Mouse (Mus musculus): ENCODE results near the gene Kndc1. TPM values are rescaled to one million over a fixed set of nuclear protein-coding genes. Genes with fewer than 3 reads are reported as not detected.

The Kndc1 gene
- total and polyA plus RNA-seq, 3 experiments: 0.47 TPM; not detected in 2

- 58% methylated on average over 5 of the region's 5 CpGs for WGBS
- H3K36me3 ChIP-seq (ENCODE audit: control insufficient read depth, insufficient read depth, low read length): no peaks in the 10 kb centered on the region
- H3K4me1 ChIP-seq (ENCODE audit: control insufficient read depth, insufficient read depth, low read length): no peaks in the 10 kb centered on the region
- TF ChIP-seq EP300 (IDR thresholded peaks at IDR 0.05; ENCODE audit: insufficient read depth, low read depth, low read length) (no peak), CTCF (IDR thresholded peaks at IDR 0.05) (no peak), POLR2A (IDR thresholded peaks at IDR 0.05; ENCODE audit: insufficient read depth, low read depth, low read length) (no peak)
- no peak overlapping the region for H3K27ac ChIP-seq
- no peak overlapping the region for H3K4me3 ChIP-seq
- no peak overlapping the region for H3K9ac ChIP-seq (ENCODE audit: low read depth, low read length)
- H3K27me3 ChIP-seq (ENCODE audit: control insufficient read depth, insufficient read depth, low read length): peaks cover 6% of the 10 kb centered on the region; the same call in 1 of the 2 replicates
- intact Hi-C loops (cut with DNase I): no loop called here
- H3K79me2 ChIP-seq (replicated peaks; ENCODE audit: control insufficient read depth, insufficient read depth, low read length): no peaks in the 10 kb centered on the region
- DNase-seq: no peak
Observed at GRCm38 (mm10) chr7:139937810-139938209, 43.3 kb downstream of the Kndc1 start.

GRCm38 (mm10) chr7:139940476-139941209 is 46.1 kb downstream of the Kndc1 start:
- H3K4me1 ChIP-seq (ENCODE audit: control insufficient read depth, insufficient read depth, low read length): no peaks in the 10 kb centered on the region
- no peaks in the 10 kb centered on the region for H3K79me2 ChIP-seq (replicated peaks; ENCODE audit: control insufficient read depth, insufficient read depth, low read length)
- peaks cover 22% of the 10 kb centered on the region for H3K27me3 ChIP-seq (ENCODE audit: control insufficient read depth, insufficient read depth, low read length)
- no peak overlapping the region for H3K9ac ChIP-seq (ENCODE audit: low read depth, low read length)
- no peak for DNase-seq
- no peak for TF ChIP-seq EP300 (IDR thresholded peaks at IDR 0.05; ENCODE audit: insufficient read depth, low read depth, low read length)
- H3K27ac ChIP-seq: no peak overlapping the region
- H3K36me3 ChIP-seq (ENCODE audit: control insufficient read depth, insufficient read depth, low read length): no peaks in the 10 kb centered on the region
- intact Hi-C loops (cut with DNase I): no loop called here
- WGBS: 60% methylated on average over 16 of the region's 16 CpGs
- H3K4me3 ChIP-seq: no peak overlapping the region

GRCm38 (mm10) chr7:139943674-139944281 is 49.3 kb downstream of the Kndc1 start, which contains the start of gene Utf1:
TSS of gene Utf1 (plus strand) at chr7:139943789.
- Histone ChIP-seq H3K79me2 (replicated peaks; ENCODE audit: control insufficient read depth, insufficient read depth, low read length) (no peaks in the 10 kb centered on the region), H3K4me3 (peak within 1 kb of the TSS; percentile 17), H3K36me3 (ENCODE audit: control insufficient read depth, insufficient read depth, low read length) (no peaks in the 10 kb centered on the region), H3K4me1 (ENCODE audit: control insufficient read depth, insufficient read depth, low read length) (no peaks in the 10 kb centered on the region), H3K27ac (no peak within 1 kb of the TSS), H3K27me3 (ENCODE audit: control insufficient read depth, insufficient read depth, low read length) (peaks cover 22% of the 10 kb centered on the region), H3K9ac (ENCODE audit: low read depth, low read length) (no peak within 1 kb of the TSS)
- TF ChIP-seq EP300 (IDR thresholded peaks at IDR 0.05; ENCODE audit: insufficient read depth, low read depth, low read length) (no peak), CTCF (IDR thresholded peaks at IDR 0.05) (no peak), POLR2A (IDR thresholded peaks at IDR 0.05; ENCODE audit: insufficient read depth, low read depth, low read length) (no peak)
- peak; percentile 24 to 41 for DNase-seq
- intact Hi-C loops (cut with DNase I): loop anchor here (1.0 kb wide), 1 partner anchor 16 kb away; no protein-coding TSS in a partner anchor
- 2% methylated on average over 59 of the region's 59 CpGs for WGBS

GRCm38 (mm10) chr7:139944291-139945240 is 50.1 kb downstream of the Kndc1 start:
- no peaks in the 10 kb centered on the region for H3K79me2 ChIP-seq (replicated peaks; ENCODE audit: control insufficient read depth, insufficient read depth, low read length)
- H3K27ac ChIP-seq: no peak overlapping the region
- H3K4me3 ChIP-seq: peak overlapping the region; percentile 17
- H3K4me1 ChIP-seq (ENCODE audit: control insufficient read depth, insufficient read depth, low read length): peaks cover under 1% of the 10 kb centered on the region; the same call in 1 of the 2 replicates
- no peaks in the 10 kb centered on the region for H3K36me3 ChIP-seq (ENCODE audit: control insufficient read depth, insufficient read depth, low read length)
- no peak for DNase-seq
- H3K27me3 ChIP-seq (ENCODE audit: control insufficient read depth, insufficient read depth, low read length): peaks cover 22% of the 10 kb centered on the region
- intact Hi-C loops (cut with DNase I): loop anchor here (1.0 kb wide), 1 partner anchor 15 kb away; no protein-coding TSS in a partner anchor
- no peak overlapping the region for H3K9ac ChIP-seq (ENCODE audit: low read depth, low read length)
- TF ChIP-seq CTCF (IDR thresholded peaks at IDR 0.05) (no peak), EP300 (IDR thresholded peaks at IDR 0.05; ENCODE audit: insufficient read depth, low read depth, low read length) (no peak), POLR2A (IDR thresholded peaks at IDR 0.05; ENCODE audit: insufficient read depth, low read depth, low read length) (no peak)
- 6% methylated on average over 68 of the region's 68 CpGs for WGBS

- H3K79me2 ChIP-seq (replicated peaks; ENCODE audit: control insufficient read depth, insufficient read depth, low read length): no peaks in the 10 kb centered on the region
- peaks cover 1% of the 10 kb centered on the region; the same call in 1 of the 2 replicates for H3K4me1 ChIP-seq (ENCODE audit: control insufficient read depth, insufficient read depth, low read length)
- no peak for DNase-seq
- peaks cover 22% of the 10 kb centered on the region for H3K27me3 ChIP-seq (ENCODE audit: control insufficient read depth, insufficient read depth, low read length)
- H3K36me3 ChIP-seq (ENCODE audit: control insufficient read depth, insufficient read depth, low read length): no peaks in the 10 kb centered on the region
- WGBS: 45% methylated on average over 5 of the region's 5 CpGs
- TF ChIP-seq CTCF (IDR thresholded peaks at IDR 0.05): no peak
- no peak for TF ChIP-seq POLR2A (IDR thresholded peaks at IDR 0.05; ENCODE audit: insufficient read depth, low read depth, low read length)
- TF ChIP-seq EP300 (IDR thresholded peaks at IDR 0.05; ENCODE audit: insufficient read depth, low read depth, low read length): no peak
- no peak overlapping the region for H3K4me3 ChIP-seq
- H3K9ac ChIP-seq (ENCODE audit: low read depth, low read length): no peak overlapping the region
- no peak overlapping the region for H3K27ac ChIP-seq
- intact Hi-C loops (cut with DNase I): no loop called here
Observed at GRCm38 (mm10) chr7:139945516-139945915, 51.0 kb downstream of the Kndc1 start.

All from heart, adult 2 months (tissue).